Mouse (Mus musculus) forebrain, embryonic 10.5 days (tissue): Measurements from ENCODE around the gene Dapk2. TPM values are rescaled to one million over a fixed set of nuclear protein-coding genes. Genes with fewer than 3 reads are reported as not detected.
A peak's percentile ranks its signal among the peaks of the same experiment; 100 is the strongest.

ENCODE experiments used
- DNase-seq: peaks from one replicate; pipeline ENCODE4 v3.0.0-alpha.2; 2017; ENCODE audit warnings: low spot score; ENCODE audit errors: extremely low spot score
- H3K27ac ChIP-seq: fragments of 300-500 bp; sonication (generic); 2 replicates; pipeline ENCODE4 v1.5.1; 2016; ENCODE audit warnings: mild to moderate bottlenecking
- H3K27me3 ChIP-seq: fragments of 300-500 bp; sonication (generic); 2 replicates; pipeline ENCODE4 v1.6.1; 2016; ENCODE audit warnings: mild to moderate bottlenecking; ENCODE audit not compliant: poor library complexity, severe bottlenecking
- H3K36me3 ChIP-seq: fragments of 300-500 bp; sonication (generic); replicated peaks from 2 replicates; pipeline ENCODE4 v1.6.1; 2016; ENCODE audit warnings: mild to moderate bottlenecking, moderate library complexity
- H3K4me1 ChIP-seq: fragments of 300-500 bp; sonication (generic); 2 replicates; pipeline ENCODE4 v1.6.1; 2016
- H3K4me3 ChIP-seq: fragments of 300-500 bp; sonication (generic); 2 replicates; pipeline ENCODE4 v1.5.1; 2016; ENCODE audit warnings: mild to moderate bottlenecking, moderate library complexity
- H3K9me3 ChIP-seq: fragments of 300-500 bp; sonication (generic); 2 replicates; pipeline ENCODE4 v1.6.1; 2016; ENCODE audit warnings: mild to moderate bottlenecking, moderate library complexity
- WGBS: fragments of 180-500 bp; shearing (Covaris S2); methylation state at CpG from one replicate; pipeline ENCODE4 v1.1.7; 2016; 5-methylcytosine and 5-hydroxymethylcytosine counted together
- polyA plus RNA-seq: library from polyadenylated mRNA; unstranded; fragments of >200 nt; fragmentation: Nextera tagmentation; extraction: Ambion mirVana; gene quantifications from 2 replicates; pipeline ENCODE4 v1.2.1, GENCODE M21; 2016

Gene Dapk2
- polyA plus RNA-seq, 1 experiment from 2014 or later = 8.9 TPM

GRCm38 (mm10) chr9:66294980-66295410 is 137.0 kb downstream of the Dapk2 start:
- Histone ChIP-seq H3K9me3 (no peaks in the 10 kb centered on the region), H3K4me3 (no peak overlapping the region), H3K27me3 (no peaks in the 10 kb centered on the region), H3K4me1 (peaks cover 21% of the 10 kb centered on the region), H3K36me3 (no peaks in the 10 kb centered on the region), H3K27ac (peak overlapping the region; percentile 16)
- DNase-seq = no peak
- WGBS = 21% methylated on average over 3 of the region's 3 CpGs

DNA sequence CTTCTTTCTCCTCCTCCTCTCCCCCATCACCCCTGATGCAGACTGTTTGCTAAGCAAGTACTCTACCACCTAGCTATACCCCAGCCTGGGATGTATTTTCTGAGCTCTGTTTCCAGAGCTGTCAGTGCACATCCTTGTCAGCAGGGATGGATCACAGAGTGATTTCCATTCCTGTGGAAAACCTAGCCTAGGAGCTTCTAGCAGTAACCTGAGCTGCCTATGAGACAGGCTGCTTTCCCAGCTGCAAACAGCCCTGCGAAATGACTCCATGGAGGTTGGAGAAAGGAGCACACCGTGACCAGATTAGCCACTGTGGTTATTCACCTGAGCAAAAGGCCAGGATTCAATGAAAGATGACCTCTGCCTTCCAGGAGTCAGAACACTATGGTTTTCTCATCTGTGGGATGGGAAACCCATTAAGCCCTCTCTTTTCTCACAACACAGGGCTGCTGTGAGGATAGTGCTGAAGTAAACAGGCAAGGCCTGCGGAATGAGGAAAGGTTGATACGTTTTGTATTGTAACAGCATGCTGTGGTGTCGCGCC is 137.6 kb downstream of the Dapk2 start:
- Histone ChIP-seq H3K27me3 (no peaks in the 10 kb centered on the region), H3K36me3 (no peaks in the 10 kb centered on the region), H3K4me1 (peaks cover 21% of the 10 kb centered on the region), H3K4me3 (no peak overlapping the region), H3K9me3 (no peaks in the 10 kb centered on the region), H3K27ac (peak overlapping the region; percentile 16)
- WGBS = 77% methylated on average over 6 of the region's 6 CpGs
- no peak for DNase-seq

DNA sequence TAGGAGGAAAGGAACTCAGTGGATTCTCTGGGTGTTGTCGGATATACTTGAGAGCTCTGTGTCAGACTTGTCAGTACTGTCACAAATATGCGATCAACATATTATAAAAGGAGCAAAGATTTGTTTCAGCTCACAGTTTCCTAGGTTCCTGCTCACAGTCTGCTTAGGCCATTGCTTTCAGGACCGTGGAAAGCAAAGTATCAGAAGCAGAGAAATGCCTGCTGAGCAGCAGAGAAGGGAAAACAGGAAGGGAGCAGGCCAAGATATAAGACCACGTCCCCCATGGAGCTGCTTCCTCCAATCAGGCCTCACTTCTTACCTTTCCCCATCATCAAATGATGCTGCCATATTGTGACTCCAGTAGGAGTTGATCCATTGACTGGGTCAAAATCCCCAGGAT is 140.8 kb downstream of the Dapk2 start:
- Histone ChIP-seq H3K36me3 (no peaks in the 10 kb centered on the region), H3K4me1 (peaks cover 21% of the 10 kb centered on the region), H3K4me3 (no peak overlapping the region), H3K27me3 (no peaks in the 10 kb centered on the region), H3K9me3 (no peaks in the 10 kb centered on the region), H3K27ac (no peak overlapping the region)
- 85% methylated on average over 4 of the region's 4 CpGs for WGBS
- DNase-seq = no peak

DNA sequence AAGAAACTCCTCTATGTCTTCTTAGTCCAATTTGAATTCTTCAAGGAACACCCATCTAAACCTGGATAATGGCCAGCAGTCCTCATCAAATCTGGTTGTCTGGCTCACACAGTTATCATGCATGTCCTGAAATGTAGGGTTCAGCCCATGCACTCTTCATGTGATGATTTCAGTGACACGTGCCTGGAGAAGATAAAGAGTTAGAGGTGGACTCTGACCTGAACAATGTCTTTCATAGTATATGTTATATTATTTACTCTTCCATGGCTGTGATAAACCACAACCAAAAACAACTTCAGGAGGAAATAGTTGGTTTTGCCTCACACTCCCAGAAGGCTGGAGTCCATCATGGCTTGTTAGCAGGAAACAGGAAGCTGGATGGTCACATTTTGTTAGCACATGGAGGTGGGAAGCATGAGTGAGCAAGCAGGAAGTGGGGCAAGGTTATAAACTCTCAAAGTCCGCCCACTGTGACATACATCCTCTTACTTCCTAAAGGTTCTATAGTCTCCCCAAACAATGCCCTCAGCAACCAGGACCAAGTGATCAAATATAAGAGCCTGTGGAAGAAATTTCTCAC is 142.5 kb downstream of the Dapk2 start:
- no peak overlapping the region for H3K27ac ChIP-seq
- H3K4me3 ChIP-seq = no peak overlapping the region
- H3K4me1 ChIP-seq = peaks cover 9% of the 10 kb centered on the region
- 88% methylated on average over 2 of the region's 2 CpGs for WGBS
- no peaks in the 10 kb centered on the region for H3K36me3 ChIP-seq
- no peaks in the 10 kb centered on the region for H3K9me3 ChIP-seq
- DNase-seq = no peak
- no peaks in the 10 kb centered on the region for H3K27me3 ChIP-seq

DNA sequence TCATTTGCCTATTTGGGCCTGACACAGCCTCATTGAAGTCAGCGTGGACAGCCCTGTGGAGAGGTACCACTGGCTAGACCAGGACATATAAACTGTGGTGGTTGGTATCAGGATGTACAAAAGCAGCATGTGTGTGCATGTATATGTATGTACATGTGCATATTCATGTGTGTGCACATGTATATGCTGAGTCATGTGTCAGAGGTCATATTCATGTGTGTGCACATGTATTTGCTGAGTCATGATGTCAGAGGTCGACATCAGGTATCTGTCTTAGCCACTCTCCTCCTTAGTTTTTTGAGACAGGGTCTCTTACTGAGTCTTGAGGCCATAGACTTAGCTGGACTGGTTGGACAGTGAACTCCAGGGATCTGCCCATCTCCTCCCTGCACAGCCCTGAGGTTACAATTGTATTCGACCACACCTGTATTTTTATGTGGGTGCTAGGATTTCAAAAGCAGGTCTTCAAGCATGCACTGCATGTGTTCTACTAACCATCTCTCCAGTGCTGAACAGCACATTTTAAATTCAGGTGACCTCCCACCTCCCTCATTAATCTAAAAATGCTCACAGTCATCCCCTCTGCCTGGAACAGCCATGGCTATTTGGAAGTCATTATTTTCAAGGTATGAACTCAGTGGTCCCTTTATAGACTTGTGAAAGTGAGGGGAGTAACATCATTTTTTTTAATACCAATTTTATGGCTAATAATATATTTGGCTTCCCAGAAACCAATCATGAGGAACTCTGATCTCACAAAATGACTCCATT is 146.5 kb downstream of the Dapk2 start:
- Histone ChIP-seq H3K36me3 (no peaks in the 10 kb centered on the region), H3K27ac (no peak overlapping the region), H3K4me1 (peaks cover 12% of the 10 kb centered on the region), H3K4me3 (no peak overlapping the region), H3K9me3 (no peaks in the 10 kb centered on the region), H3K27me3 (no peaks in the 10 kb centered on the region)
- DNase-seq = no peak
- 89% methylated on average over 3 of the region's 3 CpGs for WGBS

GRCm38 (mm10) chr9:66305121-66306112 is 147.4 kb downstream of the Dapk2 start:
- H3K4me3 ChIP-seq = peak overlapping the region; percentile 11; the same call in 1 of the 2 replicates
- peaks cover 12% of the 10 kb centered on the region for H3K4me1 ChIP-seq
- peak; percentile 22 for DNase-seq
- H3K27ac ChIP-seq = peak overlapping the region; percentile 53
- no peaks in the 10 kb centered on the region for H3K36me3 ChIP-seq
- no peaks in the 10 kb centered on the region for H3K27me3 ChIP-seq
- H3K9me3 ChIP-seq = no peaks in the 10 kb centered on the region
- WGBS = 66% methylated on average over 25 of the region's 25 CpGs

GRCm38 (mm10) chr9:66306414-66306813 is 148.4 kb downstream of the Dapk2 start:
- no peaks in the 10 kb centered on the region for H3K36me3 ChIP-seq
- 81% methylated on average over 3 of the region's 3 CpGs for WGBS
- H3K9me3 ChIP-seq = no peaks in the 10 kb centered on the region
- no peak overlapping the region for H3K27ac ChIP-seq
- no peaks in the 10 kb centered on the region for H3K27me3 ChIP-seq
- DNase-seq = no peak
- no peak overlapping the region for H3K4me3 ChIP-seq
- H3K4me1 ChIP-seq = peaks cover 12% of the 10 kb centered on the region

DNA sequence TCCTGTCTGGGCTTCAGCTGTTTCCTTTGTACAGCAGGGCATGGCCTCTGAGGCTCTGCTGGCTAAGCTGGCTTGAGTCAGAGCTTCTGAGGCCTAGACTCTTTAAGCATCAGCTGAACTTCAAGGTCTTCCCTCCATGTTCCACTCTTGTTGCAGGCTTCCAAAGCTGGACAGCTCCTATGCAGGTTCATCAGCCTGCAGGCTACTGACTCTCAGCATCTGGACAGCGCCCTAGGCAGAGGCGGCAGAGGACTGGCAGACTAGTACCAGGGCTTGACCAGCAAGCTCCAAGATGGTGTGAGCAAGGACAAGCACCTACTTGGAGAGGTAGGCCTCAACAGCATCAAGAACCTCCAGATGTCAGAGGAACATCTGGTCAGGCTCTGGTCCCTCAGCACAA is 149.3 kb downstream of the Dapk2 start:
- no peak overlapping the region for H3K27ac ChIP-seq
- H3K9me3 ChIP-seq = no peaks in the 10 kb centered on the region
- DNase-seq = peak; percentile 31
- no peaks in the 10 kb centered on the region for H3K36me3 ChIP-seq
- no peak overlapping the region for H3K4me3 ChIP-seq
- WGBS = 33% methylated on average over 2 of the region's 2 CpGs
- no peaks in the 10 kb centered on the region for H3K27me3 ChIP-seq
- H3K4me1 ChIP-seq = peaks cover 12% of the 10 kb centered on the region

- Histone ChIP-seq H3K36me3 (no peaks in the 10 kb centered on the region), H3K4me1 (peaks cover 12% of the 10 kb centered on the region), H3K9me3 (no peaks in the 10 kb centered on the region), H3K4me3 (no peak overlapping the region), H3K27me3 (no peaks in the 10 kb centered on the region), H3K27ac (no peak overlapping the region)
- no peak for DNase-seq
- WGBS = 87% methylated on average over 4 of the region's 4 CpGs
Measured at GRCm38 (mm10) chr9:66308741-66309140, 150.7 kb downstream of the Dapk2 start.

DNA sequence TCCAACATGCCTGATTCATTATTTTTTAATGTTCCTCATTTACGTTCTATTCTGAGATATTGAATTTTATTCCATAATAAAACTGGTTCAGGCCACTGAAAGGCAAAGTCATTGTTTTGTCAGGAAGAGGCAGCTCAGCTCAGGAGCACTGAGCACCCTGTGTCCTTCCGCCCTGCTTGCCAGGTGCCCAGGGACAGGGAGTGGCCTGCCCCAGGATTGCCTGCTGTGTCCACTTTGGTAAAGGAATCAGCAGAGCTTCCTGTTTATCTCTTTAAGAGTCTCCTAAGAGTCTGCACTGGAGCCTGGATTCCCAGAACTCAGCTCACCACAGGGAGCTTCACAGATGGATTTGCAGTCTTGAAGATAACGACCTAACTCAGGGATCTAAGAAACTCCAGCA is 153.4 kb downstream of the Dapk2 start:
- H3K9me3 ChIP-seq = no peaks in the 10 kb centered on the region
- H3K4me3 ChIP-seq = no peak overlapping the region
- H3K27me3 ChIP-seq = no peaks in the 10 kb centered on the region
- H3K4me1 ChIP-seq = no peaks in the 10 kb centered on the region
- no peaks in the 10 kb centered on the region for H3K36me3 ChIP-seq
- DNase-seq = no peak
- no peak overlapping the region for H3K27ac ChIP-seq
- 52% methylated on average over 3 of the region's 3 CpGs for WGBS

- Histone ChIP-seq H3K9me3 (no peaks in the 10 kb centered on the region), H3K4me1 (no peaks in the 10 kb centered on the region), H3K27me3 (no peaks in the 10 kb centered on the region), H3K4me3 (no peak overlapping the region), H3K27ac (no peak overlapping the region), H3K36me3 (no peaks in the 10 kb centered on the region)
- WGBS = 78% methylated on average over 2 of the region's 2 CpGs
- DNase-seq = no peak
Measured at GRCm38 (mm10) chr9:66316603-66317002, 158.6 kb downstream of the Dapk2 start.
